Mouse (Mus musculus) cerebellum, adult 18-20 months (tissue): ENCODE results near the gene Mamstr.

ENCODE experiments used
- DNase-seq, 2 experiments: peaks; one replicate each; pipeline ENCODE4 v3.0.0; 2021

The Mamstr gene

GRCm38 (mm10) chr7:45639561-45640027 lies at the start of gene Mamstr:
Gene Mamstr (plus strand): TSS chr7:45639977.
- DNase-seq = peak in 1 of 2 experiments; percentile 39

- DNase-seq = no peak
Observed at GRCm38 (mm10) chr7:45590874-45591273, 48.9 kb upstream of the Mamstr start.

- DNase-seq = no peak
Observed at GRCm38 (mm10) chr7:45591880-45592279, 47.9 kb upstream of the Mamstr start.

GRCm38 (mm10) chr7:45593118-45593815 lies 46.5 kb upstream of the Mamstr start:
- peak; percentile 73 to 87 for DNase-seq

- no peak for DNase-seq
Observed at GRCm38 (mm10) chr7:45595176-45595575, 44.6 kb upstream of the Mamstr start.

- no peak for DNase-seq
Observed at GRCm38 (mm10) chr7:45596107-45596506, 43.7 kb upstream of the Mamstr start.

GRCm38 (mm10) chr7:45597013-45597412 lies 42.8 kb upstream of the Mamstr start:
- no peak for DNase-seq

- DNase-seq = no peak
Observed at GRCm38 (mm10) chr7:45597527-45597926, 42.2 kb upstream of the Mamstr start.

- no peak for DNase-seq
Observed at GRCm38 (mm10) chr7:45598960-45599879, 40.6 kb upstream of the Mamstr start.

GRCm38 (mm10) chr7:45605704-45606289 lies 34.0 kb upstream of the Mamstr start:
- no peak for DNase-seq

GRCm38 (mm10) chr7:45609511-45609910 lies 30.3 kb upstream of the Mamstr start:
- DNase-seq = no peak

GRCm38 (mm10) chr7:45616277-45616676 lies 23.5 kb upstream of the Mamstr start:
- no peak for DNase-seq

- DNase-seq = peak; percentile 38 to 42
Observed at GRCm38 (mm10) chr7:45617042-45617695, 22.6 kb upstream of the Mamstr start, which contains the start of gene Fut1. Gene Fut1 (plus strand): TSS chr7:45617289.

GRCm38 (mm10) chr7:45618316-45618715 lies 21.5 kb upstream of the Mamstr start:
- no peak for DNase-seq

GRCm38 (mm10) chr7:45619592-45619991 lies 20.2 kb upstream of the Mamstr start:
- no peak for DNase-seq

- DNase-seq = no peak
Observed at GRCm38 (mm10) chr7:45621443-45621842, 18.3 kb upstream of the Mamstr start, which contains the start of gene Izumo1. Gene Izumo1 (plus strand): TSS chr7:45621811.

GRCm38 (mm10) chr7:45623507-45623906 lies 16.3 kb upstream of the Mamstr start:
- no peak for DNase-seq

- no peak for DNase-seq
Observed at GRCm38 (mm10) chr7:45624718-45625117, 15.1 kb upstream of the Mamstr start.

GRCm38 (mm10) chr7:45625481-45625880 lies 14.3 kb upstream of the Mamstr start:
- no peak for DNase-seq

- DNase-seq = no peak
Observed at GRCm38 (mm10) chr7:45626571-45627076, 13.2 kb upstream of the Mamstr start.

- no peak for DNase-seq
Observed at GRCm38 (mm10) chr7:45627261-45627660, 12.5 kb upstream of the Mamstr start, which contains the start of gene Rasip1. Gene Rasip1 (plus strand): TSS chr7:45627488.
